Mouse (Mus musculus): ENCODE measurements around the gene Ltb. TPM values are rescaled to one million over a fixed set of nuclear protein-coding genes. Genes with fewer than 3 reads are reported as not detected.

The Ltb gene
- polyA plus RNA-seq, 1 experiment = 0.05 TPM

DNA sequence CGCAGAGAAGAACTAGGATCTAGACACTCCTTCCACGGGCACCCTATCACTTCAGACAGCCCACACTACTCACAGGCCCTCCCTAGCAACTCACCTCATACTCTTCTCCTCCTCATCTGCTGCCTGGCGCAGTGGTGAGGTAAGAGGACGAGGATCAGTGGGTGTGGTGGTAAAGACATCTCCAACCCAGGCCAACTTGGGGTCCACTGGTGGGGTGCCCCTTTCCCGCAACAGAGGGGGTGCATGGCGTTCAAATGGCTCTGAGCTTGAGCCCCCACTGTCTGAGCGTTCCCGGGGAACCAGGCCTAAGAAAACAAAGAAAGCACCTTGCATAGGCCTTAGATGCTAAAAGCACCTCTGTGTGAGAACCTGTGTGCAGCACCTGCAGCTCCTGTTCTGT is 37.0 kb upstream of the Ltb start:
- Histone ChIP-seq H3K4me2 (ENCODE audit: low read depth) (no peak overlapping the region), H3K4me3 (no peak overlapping the region), H3K79me2 (ENCODE audit: control insufficient read depth, insufficient read depth) (peaks cover 41% of the 10 kb centered on the region), H3K27me3 (ENCODE audit: control insufficient read depth, insufficient read depth, insufficient read length) (no peaks in the 10 kb centered on the region), H3K36me3 (ENCODE audit: control insufficient read depth, insufficient read depth) (peaks cover 53% of the 10 kb centered on the region), H3ac (ENCODE audit: control insufficient read depth, insufficient read length) (no peak overlapping the region)
- peak; percentile 24 for TF ChIP-seq POLR2AphosphoS2 (IDR thresholded peaks at IDR 0.05; ENCODE audit: insufficient read length, low read depth)
- TF ChIP-seq SRF (IDR thresholded peaks at IDR 0.05; ENCODE audit: control insufficient read depth, insufficient read length, low read depth) = no peak

DNA sequence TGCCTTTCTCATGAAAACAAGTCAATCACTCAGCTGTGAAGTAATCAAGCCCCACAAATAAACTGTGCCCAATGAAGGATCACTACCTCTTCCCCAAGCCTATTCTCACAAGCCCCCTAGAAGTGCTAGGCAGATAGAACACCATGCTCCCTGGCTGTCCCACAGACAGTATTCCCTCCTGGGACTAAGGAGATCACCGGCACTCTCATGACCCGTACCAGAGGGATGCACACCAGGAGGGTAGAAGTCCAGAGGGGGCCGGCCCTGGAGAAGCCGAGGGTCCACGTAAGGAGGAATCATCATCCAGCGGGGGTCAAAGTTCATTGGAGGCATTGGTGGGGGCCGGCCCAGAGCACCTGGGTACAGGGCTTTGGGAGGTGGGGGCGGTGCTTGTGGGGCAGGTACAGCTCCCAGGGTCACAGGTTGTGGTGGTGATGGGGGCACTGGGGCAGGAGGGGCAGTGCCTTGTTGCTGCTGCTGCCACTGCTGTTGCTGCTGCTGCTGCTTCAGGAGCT is 36.5 kb upstream of the Ltb start:
- Histone ChIP-seq H3K4me3 (no peak overlapping the region), H3ac (ENCODE audit: control insufficient read depth, insufficient read length) (no peak overlapping the region), H3K36me3 (ENCODE audit: control insufficient read depth, insufficient read depth) (peaks cover 53% of the 10 kb centered on the region), H3K4me2 (ENCODE audit: low read depth) (no peak overlapping the region), H3K27me3 (ENCODE audit: control insufficient read depth, insufficient read depth, insufficient read length) (no peaks in the 10 kb centered on the region), H3K79me2 (ENCODE audit: control insufficient read depth, insufficient read depth) (peaks cover 46% of the 10 kb centered on the region)
- TF ChIP-seq REST (IDR thresholded peaks at IDR 0.05; ENCODE audit: insufficient read depth, insufficient read length) = no peak
- no peak for TF ChIP-seq TCF12 (IDR thresholded peaks at IDR 0.05; ENCODE audit: insufficient read depth, poor library complexity, severe bottlenecking)
- TF ChIP-seq E2F4 (IDR thresholded peaks at IDR 0.05; ENCODE audit: insufficient read depth) = no peak
- no peak for TF ChIP-seq CEBPB (IDR thresholded peaks at IDR 0.05; ENCODE audit: insufficient read depth, poor library complexity, severe bottlenecking)
- TF ChIP-seq SRF (IDR thresholded peaks at IDR 0.05; ENCODE audit: control insufficient read depth, insufficient read length, low read depth) = no peak
- TF ChIP-seq MAX (IDR thresholded peaks at IDR 0.05; ENCODE audit: low read depth) = no peak
- no peak for TF ChIP-seq MYOG (IDR thresholded peaks at IDR 0.05; ENCODE audit: control insufficient read depth in 1 of 3, insufficient read depth in 1 of 3, insufficient read length in 2 of 3, low read depth in 2 of 3)
- no peak for TF ChIP-seq TCF3 (IDR thresholded peaks at IDR 0.05; ENCODE audit: insufficient read length, low read depth)
- TF ChIP-seq USF1 (IDR thresholded peaks at IDR 0.05; ENCODE audit: low read depth) = no peak
- TF ChIP-seq POLR2AphosphoS2 (IDR thresholded peaks at IDR 0.05; ENCODE audit: insufficient read length, low read depth) = no peak
- TF ChIP-seq POLR2A (IDR thresholded peaks at IDR 0.05; ENCODE audit: insufficient read length, low read depth) = no peak
- no peak for TF ChIP-seq MYOD1 (IDR thresholded peaks at IDR 0.05; ENCODE audit: control insufficient read depth in 1 of 3, insufficient read length in 2 of 3, low read depth in 2 of 3)

GRCm38 (mm10) chr17:35158850-35159593 is 35.2 kb upstream of the Ltb start:
- Histone ChIP-seq H3K27me3 (ENCODE audit: control insufficient read depth, insufficient read depth, insufficient read length) (no peaks in the 10 kb centered on the region), H3K4me2 (ENCODE audit: low read depth) (no peak overlapping the region), H3ac (ENCODE audit: control insufficient read depth, insufficient read length) (no peak overlapping the region), H3K4me3 (no peak overlapping the region), H3K36me3 (ENCODE audit: control insufficient read depth, insufficient read depth) (peaks cover 46% of the 10 kb centered on the region), H3K79me2 (ENCODE audit: control insufficient read depth, insufficient read depth) (peaks cover 59% of the 10 kb centered on the region)
- TF ChIP-seq POLR2AphosphoS2 (IDR thresholded peaks at IDR 0.05; ENCODE audit: insufficient read length, low read depth) = peak; percentile 40
- TF ChIP-seq MAX (IDR thresholded peaks at IDR 0.05; ENCODE audit: low read depth) = no peak
- TF ChIP-seq POLR2A (IDR thresholded peaks at IDR 0.05; ENCODE audit: insufficient read length, low read depth) = peak; percentile 14

- TF ChIP-seq E2F4 (IDR thresholded peaks at IDR 0.05; ENCODE audit: insufficient read depth) (no peak), POLR2AphosphoS2 (IDR thresholded peaks at IDR 0.05; ENCODE audit: insufficient read length, low read depth) (peak; percentile 10), MAX (IDR thresholded peaks at IDR 0.05; ENCODE audit: low read depth) (no peak), TCF3 (IDR thresholded peaks at IDR 0.05; ENCODE audit: insufficient read length, low read depth) (no peak)
- Histone ChIP-seq H3K36me3 (ENCODE audit: control insufficient read depth, insufficient read depth) (peaks cover 44% of the 10 kb centered on the region), H3K4me3 (no peak overlapping the region)
Observed at GRCm38 (mm10) chr17:35159638-35160037, 34.6 kb upstream of the Ltb start.

DNA sequence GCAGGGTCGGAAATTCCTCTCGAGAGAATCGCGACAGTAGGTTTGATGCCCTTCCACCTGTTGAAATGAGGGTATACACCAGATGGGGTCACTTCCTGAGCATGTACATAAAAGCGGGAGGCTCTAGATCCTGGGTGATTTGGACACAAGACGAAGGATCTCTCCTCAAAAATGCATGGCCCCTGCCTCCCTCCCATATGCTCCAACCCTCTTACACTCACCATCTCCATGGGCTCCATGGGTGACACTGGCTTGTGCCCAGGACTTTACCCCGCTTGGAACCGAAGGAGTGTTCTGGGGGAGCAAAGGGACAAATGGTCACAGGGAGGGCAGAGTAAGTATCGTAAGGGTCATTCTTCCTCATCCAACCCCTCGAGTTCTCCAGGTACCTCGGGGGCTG is 32.8 kb upstream of the Ltb start:
- peaks cover 39% of the 10 kb centered on the region for H3K36me3 ChIP-seq (ENCODE audit: control insufficient read depth, insufficient read depth)
- H3K79me2 ChIP-seq (ENCODE audit: control insufficient read depth, insufficient read depth) = peaks cover 67% of the 10 kb centered on the region
- peak overlapping the region; percentile 83 for H3K4me3 ChIP-seq
- TF ChIP-seq USF1 (IDR thresholded peaks at IDR 0.05; ENCODE audit: low read depth) = no peak
- no peak for TF ChIP-seq TCF3 (IDR thresholded peaks at IDR 0.05; ENCODE audit: insufficient read length, low read depth)
- no peak for TF ChIP-seq MYOD1 (IDR thresholded peaks at IDR 0.05; ENCODE audit: control insufficient read depth in 1 of 3, insufficient read length in 2 of 3, low read depth in 2 of 3)
- TF ChIP-seq MAX (IDR thresholded peaks at IDR 0.05; ENCODE audit: low read depth) = no peak
- no peak for TF ChIP-seq MYOG (IDR thresholded peaks at IDR 0.05; ENCODE audit: control insufficient read depth in 1 of 3, insufficient read depth in 1 of 3, insufficient read length in 2 of 3, low read depth in 2 of 3)
- no peak for TF ChIP-seq CEBPB (IDR thresholded peaks at IDR 0.05; ENCODE audit: insufficient read depth, poor library complexity, severe bottlenecking)
- no peak for TF ChIP-seq E2F4 (IDR thresholded peaks at IDR 0.05; ENCODE audit: insufficient read depth)
- no peak for TF ChIP-seq POLR2AphosphoS2 (IDR thresholded peaks at IDR 0.05; ENCODE audit: insufficient read length, low read depth)
- no peak overlapping the region for H3ac ChIP-seq (ENCODE audit: control insufficient read depth, insufficient read length)
- no peak overlapping the region for H3K4me2 ChIP-seq (ENCODE audit: low read depth)
- H3K27me3 ChIP-seq (ENCODE audit: control insufficient read depth, insufficient read depth, insufficient read length) = no peaks in the 10 kb centered on the region

More at GRCm38 (mm10) chr17:35159638-35160037, 34.6 kb upstream of the Ltb start:
- H3K79me2 ChIP-seq (ENCODE audit: control insufficient read depth, insufficient read depth) = peaks cover 62% of the 10 kb centered on the region
- H3ac ChIP-seq (ENCODE audit: control insufficient read depth, insufficient read length) = no peak overlapping the region
- no peak overlapping the region for H3K4me2 ChIP-seq (ENCODE audit: low read depth)
- H3K27me3 ChIP-seq (ENCODE audit: control insufficient read depth, insufficient read depth, insufficient read length) = no peaks in the 10 kb centered on the region
